Mouse (Mus musculus) skeletal muscle tissue, adult 2 months (tissue): ENCODE measurements around the gene Soga1.

Experiments used
- DNase-seq: peaks from one replicate; pipeline ENCODE4 v3.0.0-alpha.2; 2012; ENCODE audit warnings: low read depth, low spot score

Gene Soga1

DNA sequence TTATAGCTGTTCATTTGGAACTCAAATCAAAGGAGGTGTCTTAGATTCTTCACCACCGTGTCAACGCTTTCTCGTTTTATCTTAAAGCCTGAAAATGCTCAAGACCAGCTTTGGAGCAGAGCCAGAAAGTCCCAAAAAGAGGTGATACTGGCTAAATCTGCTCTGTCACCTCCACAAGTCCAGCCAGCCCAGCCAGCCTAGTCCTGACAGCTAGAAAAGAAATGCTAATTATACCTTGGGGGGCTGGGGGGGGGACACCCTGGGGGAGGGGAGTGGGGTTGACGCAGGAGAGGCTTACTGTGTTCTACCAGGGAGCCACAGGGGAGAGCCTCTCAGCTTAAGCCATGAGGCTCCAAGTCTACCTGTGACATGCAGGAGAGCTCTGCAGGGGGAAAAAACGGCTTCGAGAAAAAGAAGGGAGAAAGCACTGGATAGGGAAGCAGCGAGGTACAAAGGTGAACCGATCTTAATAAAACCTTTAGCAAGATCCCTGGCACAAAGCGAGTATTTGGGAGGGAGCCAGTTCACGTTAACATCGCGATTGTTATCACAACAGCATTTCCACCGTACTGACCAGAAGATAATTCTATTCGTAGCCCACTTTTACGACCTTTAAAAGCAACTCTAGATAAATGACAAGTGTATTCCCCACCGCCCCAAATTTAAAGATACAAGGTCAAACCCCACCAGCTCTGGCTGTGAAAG, 88.2 kb downstream of the Soga1 start:
- no peak for DNase-seq

DNA sequence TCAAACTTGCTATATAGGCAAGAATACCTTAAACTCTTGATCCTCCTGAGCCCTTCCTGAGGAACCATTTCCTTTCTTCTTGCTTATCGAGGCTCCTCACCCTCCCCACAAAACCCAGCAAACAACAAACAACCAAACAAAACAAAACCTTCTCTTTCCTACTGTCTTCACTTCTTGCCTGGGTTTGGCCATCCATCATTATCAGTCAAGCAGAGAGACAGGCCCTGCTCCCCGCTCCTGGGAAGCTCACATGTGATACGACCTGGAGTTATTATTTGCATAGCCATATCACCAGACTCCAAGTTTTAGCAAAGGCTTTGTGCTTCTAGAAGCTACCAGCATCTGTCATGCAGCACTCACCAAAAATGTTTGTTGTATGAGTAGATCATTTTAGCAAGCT, 91.7 kb downstream of the Soga1 start:
- DNase-seq: no peak

DNA sequence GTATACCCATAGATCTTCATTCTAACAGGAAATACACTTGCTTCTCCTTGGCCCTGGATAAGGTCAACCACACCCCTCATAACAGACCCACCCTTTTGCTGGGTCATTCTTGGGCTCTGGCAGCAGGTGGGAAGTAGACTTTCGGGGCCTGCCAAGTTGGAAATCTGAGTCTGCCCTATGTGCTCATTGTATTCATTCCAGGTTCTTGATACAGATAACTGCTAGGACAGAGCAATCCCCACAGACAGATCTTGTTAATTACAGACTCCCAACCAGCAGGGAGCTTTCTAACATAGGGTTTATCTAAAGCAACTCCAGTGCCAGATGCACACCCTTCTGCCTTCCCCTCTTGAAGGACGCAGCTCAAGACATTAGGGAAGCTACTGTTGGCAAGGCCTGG, 96.2 kb downstream of the Soga1 start:
- no peak for DNase-seq

DNA sequence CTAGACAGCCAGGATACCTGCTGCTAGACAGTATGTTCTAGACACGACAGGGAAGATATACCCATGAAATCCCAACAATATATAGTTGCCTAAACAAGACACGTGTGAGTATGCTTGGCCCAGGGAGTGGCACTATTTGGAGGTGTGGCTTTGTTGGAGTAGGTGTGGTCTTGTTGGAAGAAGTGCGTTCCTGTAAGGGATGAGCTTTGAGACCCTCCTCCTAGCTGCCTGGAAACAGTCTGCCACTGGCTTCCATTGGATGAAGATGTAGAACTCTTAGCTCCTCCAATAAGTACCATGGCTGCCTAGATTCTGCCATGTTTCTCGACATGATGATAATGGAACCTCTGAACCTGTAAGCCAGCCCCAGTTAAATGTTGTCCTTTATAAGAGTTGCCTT, 97.8 kb downstream of the Soga1 start:
- DNase-seq: no peak

DNA sequence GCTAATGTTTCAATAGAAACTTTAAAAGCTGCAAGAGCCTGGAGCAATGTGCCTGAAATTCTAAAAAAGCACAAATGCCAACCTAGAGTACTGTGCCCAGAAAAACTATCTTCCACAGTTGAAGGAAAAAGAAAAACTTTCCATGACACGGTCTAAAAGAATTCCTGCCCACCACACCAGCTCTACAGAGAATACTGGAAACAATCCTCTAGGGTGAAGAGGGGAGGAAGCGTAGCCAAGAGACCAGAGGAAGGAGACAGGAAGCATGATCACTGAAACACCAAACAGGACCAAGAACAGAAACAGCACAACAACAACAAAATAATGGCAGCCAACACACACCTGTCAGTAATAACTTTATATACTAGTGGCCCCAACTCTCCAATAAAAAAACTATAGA, 99.0 kb downstream of the Soga1 start:
- no peak for DNase-seq

DNA sequence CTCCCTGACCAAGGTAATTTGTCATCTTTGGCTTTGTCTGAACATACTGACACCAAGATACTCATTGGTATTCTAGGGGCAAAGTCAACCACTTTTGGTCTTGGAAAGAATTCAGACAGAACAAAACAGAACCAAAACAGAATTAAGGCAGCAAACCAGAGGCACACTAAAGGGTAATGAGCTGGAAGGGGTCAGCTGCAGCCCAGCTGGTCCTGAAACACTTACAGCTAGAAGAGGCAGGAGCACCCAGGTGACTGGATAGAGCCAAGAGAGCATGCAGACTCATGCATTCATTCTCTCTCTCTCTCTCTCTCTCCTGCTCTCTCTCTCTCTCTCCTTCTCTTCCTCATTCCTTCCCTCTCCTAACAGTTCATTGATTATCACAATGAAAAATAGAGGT, 102.3 kb downstream of the Soga1 start:
- no peak for DNase-seq

DNA sequence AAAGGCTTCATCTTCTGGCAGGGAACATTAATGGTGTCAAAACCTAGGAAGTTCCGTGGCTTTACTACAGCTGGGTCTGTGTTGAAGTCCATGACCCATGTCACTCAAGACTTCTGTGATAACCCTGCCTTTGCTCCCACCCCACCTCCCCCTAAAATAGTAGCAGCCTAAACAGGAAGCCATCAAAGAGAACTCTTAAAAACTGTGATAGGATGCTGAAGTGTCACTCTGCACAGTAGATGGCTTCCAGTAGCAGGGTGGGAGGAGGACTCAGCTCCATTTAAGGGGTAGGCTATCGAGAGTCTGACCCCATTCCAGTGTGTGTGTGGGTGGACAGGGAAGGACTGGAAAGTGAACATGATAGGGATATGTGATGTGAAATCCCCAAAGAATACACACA, 104.1 kb downstream of the Soga1 start:
- no peak for DNase-seq

DNA sequence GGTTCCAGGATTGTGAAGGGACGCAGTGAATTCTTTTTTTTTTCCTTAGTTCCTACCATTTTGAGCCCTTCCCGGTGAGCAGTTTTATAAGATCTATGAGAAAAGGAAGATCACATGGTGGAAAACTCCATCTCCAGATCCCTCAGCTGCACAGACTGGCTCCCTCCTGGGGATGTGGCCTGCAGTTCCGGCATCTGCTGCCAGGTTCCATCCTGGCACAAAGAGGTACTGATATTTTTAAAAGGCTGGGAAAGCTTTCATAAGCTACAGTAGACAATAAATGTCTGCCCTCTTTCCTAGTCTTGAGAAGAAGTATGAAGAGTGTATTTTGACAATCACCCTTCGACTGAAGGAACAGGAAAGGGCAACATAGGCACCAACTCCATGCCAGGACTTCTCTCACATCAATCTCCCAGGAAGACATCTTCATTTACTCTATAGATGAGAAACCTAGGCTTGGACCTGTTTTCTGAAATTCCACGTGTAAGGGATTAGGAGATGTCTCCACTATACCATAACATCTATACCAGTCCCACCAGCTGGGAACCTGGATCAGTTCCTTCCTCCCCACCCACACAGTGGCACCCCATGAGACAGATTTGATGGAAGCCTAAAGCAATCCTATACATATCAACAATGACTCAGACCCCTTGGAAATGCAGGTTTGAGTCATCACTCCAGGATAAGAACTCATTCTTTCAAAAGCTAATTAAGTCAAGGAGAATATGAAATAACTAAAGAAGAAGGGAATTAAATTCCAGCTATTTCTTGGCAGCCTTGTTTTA, 105.5 kb downstream of the Soga1 start:
- DNase-seq: no peak

DNA sequence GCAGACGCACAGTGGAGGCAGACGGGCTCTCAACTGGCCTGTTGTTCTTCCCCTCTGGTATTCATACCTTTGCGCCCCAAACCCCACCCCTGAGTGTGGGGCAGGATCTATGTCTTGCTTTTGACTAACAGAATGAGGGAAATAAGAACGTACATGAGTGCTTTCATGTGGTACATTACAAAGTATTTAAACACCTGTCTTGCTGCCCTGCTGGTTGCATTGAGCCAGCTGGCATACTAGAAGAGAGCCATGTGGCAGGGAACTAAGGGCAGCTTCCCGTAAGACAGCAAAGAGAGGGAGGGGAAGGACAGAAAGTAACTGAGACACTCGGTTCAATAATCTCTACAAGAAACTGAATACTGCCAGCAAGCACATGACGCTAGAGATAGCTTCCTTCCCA, 108.8 kb downstream of the Soga1 start:
- DNase-seq: no peak

DNA sequence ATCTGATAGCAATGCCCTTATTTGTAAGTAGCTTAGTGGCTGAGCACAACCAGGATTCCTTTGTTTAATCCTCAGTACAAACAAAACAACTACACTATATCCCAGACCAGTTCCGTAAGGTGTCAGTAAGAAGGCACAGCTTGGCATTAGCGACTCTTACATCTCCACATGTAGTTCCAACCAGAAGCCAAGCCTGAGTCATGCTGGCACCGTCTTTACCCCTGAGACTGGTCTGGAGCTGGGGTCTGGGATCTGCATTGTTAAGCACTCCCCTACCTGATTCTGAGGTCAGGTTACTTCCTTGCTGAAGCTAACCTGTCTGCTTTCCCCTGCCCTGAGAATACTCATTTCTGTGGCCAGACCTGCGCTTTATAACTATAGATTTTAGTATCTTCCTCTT, 110.6 kb downstream of the Soga1 start:
- DNase-seq: no peak

DNA sequence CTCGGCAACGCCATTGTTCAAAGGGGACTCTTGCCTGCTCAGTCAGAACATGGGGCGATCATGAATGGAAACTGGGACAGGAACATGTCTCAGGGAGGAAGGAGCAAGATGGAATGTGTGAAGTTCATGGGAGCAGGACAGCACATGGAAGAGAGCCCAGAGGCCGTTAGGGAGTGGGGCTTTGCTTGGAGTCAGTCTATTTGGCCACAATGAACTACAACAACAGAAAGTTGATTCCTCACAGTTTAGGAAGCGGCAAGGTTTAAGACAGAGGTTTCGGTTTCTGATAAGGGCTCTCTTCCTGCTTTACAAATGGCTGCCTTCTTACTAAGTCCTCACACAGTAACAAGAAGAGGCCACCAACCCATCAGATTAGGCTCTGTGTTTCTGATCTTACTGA, 111.7 kb downstream of the Soga1 start:
- no peak for DNase-seq
